Mouse (Mus musculus): ENCODE measurements around the gene Csnk1g2.

Gene Csnk1g2

DNA sequence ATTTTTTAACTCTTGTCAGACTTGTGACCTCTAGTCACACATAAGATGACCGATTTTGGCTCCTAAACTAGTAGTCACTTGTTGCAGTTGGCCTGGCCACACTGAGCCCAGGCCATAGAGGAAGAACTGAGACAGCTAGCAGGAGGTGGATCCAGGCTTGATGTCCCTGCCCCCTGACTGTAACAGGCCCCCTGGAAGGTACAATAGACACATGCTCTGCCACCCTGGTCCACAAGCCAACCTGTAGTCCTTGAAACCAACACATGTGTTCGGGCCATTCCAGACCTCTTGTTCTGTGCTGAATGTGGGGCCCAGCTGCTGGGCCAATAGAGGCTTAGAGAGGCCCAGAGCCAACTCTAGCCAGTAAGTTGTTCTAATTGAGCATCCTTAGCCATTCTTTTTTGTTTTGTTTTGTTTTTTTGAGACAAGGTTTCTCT, 57.6 kb downstream of the Csnk1g2 start:
- DNase-seq (ENCODE audit: low spot score), result no peak

DNA sequence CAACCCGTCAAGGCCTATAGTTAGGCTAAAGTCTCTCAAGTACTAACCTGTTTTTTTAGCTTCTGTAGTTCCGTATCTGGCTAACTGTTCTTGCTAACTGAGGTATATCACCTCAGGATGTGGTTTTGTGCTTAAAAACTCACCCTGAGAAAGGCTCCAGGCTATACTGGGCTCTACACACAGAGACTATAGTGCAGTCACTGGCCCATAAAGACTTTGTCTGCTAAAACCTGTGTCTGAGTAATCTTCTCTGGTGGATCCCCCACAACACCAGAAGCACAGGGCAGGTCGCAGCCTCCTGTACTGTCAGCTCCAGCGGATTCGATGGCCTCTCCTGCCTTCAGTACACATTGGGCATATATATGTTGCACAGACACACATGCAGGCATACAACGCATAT, 59.4 kb downstream of the Csnk1g2 start:
- DNase-seq (ENCODE audit: low spot score), result no peak

DNA sequence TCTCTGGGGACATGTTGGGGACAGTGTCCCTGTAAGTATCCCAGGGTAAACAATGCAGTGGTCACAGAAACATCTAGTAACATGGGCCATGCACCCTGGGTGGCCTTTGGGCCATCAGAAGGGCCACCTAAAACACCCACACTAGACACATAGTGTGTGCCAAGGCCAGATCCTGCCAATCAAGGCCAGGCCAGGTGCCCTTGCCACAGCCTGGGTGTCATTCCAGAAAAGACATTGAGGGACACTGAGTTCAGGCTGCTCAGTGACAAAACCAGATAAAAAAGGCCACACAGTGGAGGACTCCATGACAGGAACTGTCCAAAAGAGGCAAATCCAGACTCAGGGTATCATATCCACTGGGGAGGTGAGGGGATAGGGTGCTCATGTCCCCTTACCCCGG, 61.0 kb downstream of the Csnk1g2 start:
- DNase-seq (ENCODE audit: low spot score), result no peak

DNA sequence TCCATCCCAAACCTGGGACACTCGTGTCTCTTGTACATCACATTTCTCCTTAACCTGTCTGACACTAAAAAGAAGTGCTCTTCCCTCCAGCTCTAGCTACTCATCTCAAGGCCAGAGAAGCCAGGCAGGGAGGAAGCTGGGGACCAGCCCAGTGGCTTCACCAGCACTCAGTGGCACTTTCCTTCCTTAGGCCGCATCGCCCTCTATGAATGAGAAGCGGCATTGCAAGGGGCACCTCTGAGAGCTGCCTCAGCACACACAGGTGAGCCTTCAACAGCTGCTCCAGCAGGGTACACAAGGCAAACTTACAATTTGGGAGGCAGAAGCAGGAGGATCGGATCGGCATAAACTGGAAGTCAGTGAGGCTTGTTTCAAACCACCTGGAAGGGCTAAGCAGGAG, 61.6 kb downstream of the Csnk1g2 start:
- peak; percentile 58 for DNase-seq (ENCODE audit: low spot score)

DNA sequence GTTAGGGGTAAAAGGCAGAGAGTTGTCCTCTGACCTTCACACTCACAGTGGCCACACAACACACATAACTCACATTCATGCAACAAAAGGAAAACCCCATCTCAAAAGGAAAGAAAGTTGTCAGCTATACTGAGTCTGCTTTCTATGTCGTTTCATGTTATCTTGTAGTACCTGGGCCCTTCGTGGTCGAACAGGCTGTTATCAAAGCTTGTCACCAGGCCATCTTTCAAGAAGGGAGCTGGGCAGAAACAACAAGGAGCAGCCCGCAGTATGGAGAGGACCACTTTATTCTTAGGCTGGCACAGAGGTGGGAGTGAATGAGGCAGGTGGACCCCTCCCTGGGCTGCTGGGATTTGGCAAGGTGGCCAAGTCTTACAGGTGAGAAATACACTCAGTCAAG, 62.3 kb downstream of the Csnk1g2 start:
- no peak for DNase-seq (ENCODE audit: low spot score)

DNA sequence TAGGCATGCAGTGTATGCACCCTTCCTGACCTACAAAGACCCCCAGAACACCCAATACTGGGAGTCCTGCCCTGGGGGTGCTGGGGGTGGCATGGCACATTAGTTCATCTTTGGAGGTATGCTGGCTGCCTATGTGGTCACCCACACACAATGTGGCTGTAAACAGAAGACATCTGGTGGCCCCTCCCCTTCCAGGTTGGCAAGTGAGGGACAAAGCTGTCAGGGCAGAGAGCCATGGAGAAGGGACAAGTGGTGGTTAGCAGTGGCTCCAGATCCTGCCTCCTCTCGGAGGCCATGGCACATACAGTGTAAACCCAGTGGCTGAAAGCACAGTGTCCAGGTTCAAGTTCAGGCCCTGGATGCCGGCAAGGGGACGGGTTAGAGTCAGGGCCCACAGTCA, 64.0 kb downstream of the Csnk1g2 start:
- DNase-seq (ENCODE audit: low spot score), result no peak

DNA sequence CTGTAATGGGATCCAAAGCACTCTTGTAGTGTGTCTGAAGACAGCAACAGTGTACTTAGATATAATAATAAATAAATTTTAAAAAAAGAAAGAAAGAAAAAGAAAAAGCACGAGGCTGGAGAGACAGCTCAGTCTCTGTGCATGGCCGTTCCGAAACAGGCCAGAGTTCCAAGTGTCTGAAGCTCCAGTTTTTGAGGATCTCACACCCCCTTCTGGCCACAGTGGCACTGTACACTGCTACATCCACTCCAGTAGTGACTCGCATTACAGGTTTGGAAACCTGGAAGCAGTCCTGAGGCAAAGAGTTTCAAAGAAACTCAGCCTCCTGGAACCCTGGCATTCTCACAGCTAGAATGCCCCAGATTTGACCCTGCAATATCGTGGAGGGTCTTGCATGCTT, 65.2 kb downstream of the Csnk1g2 start:
- peak; percentile 58 for DNase-seq (ENCODE audit: low spot score)
